Mouse (Mus musculus) MEL (cell line): ENCODE data around the gene Tspan18. TPM values are rescaled to one million over a fixed set of nuclear protein-coding genes. Genes with fewer than 3 reads are reported as not detected.

Experiments used
- DNase-seq: peaks from one replicate; pipeline ENCODE4 v3.0.0; 2011; ENCODE audit warnings: low read depth, low spot score
- H3K27ac ChIP-seq: 2 replicates; pipeline ENCODE4 v1.5.1; 2012; ENCODE audit warnings: low read depth, mild to moderate bottlenecking, control low read depth, low read length, moderate library complexity; ENCODE audit not compliant: control insufficient read depth
- H3K27me3 ChIP-seq, 2 experiments: fragments of 150-350 bp in 1 of 2; sonication (generic) in 1 of 2; 2 replicates each; pipeline ENCODE4 v1.6.1; 2012; ENCODE audit warnings: low read length in 2 of 2, mild to moderate bottlenecking in 2 of 2, improper control_type of control experiment in 1 of 2, moderate library complexity in 1 of 2; ENCODE audit not compliant: insufficient read depth in 2 of 2, control insufficient read depth in 1 of 2
- H3K36me3 ChIP-seq, 2 experiments: 2 replicates each; pipeline ENCODE4 v1.6.1; 2012 to 2014; ENCODE audit warnings: low read length in 2 of 2, improper control_type of control experiment in 1 of 2, inconsistent platforms in 1 of 2, mild to moderate bottlenecking in 1 of 2; ENCODE audit not compliant: insufficient read depth in 2 of 2, control insufficient read depth in 1 of 2
- H3K4me1 ChIP-seq, 2 experiments: fragments of 150-350 bp in 1 of 2; sonication (generic) in 1 of 2; 2 replicates each; pipeline ENCODE4 v1.6.1; 2012; ENCODE audit warnings: low read length in 2 of 2, improper control_type of control experiment in 1 of 2, mild to moderate bottlenecking in 1 of 2; ENCODE audit not compliant: insufficient read depth in 2 of 2, control insufficient read depth in 1 of 2
- H3K4me3 ChIP-seq, 2 experiments: fragments of 150-350 bp in 1 of 2; sonication (generic) in 1 of 2; 2 replicates each; pipeline ENCODE4 v1.5.1; 2012; ENCODE audit warnings: low read depth in 2 of 2, low read length in 2 of 2, mild to moderate bottlenecking in 2 of 2, moderate library complexity in 2 of 2, control low read depth in 1 of 2, improper control_type of control experiment in 1 of 2; ENCODE audit not compliant: control insufficient read depth in 1 of 2, insufficient read depth in 1 of 2
- H3K79me2 ChIP-seq: 2 replicates; pipeline ENCODE4 v1.6.1; 2012; ENCODE audit warnings: mild to moderate bottlenecking, low read length, moderate library complexity; ENCODE audit not compliant: control insufficient read depth, poor library complexity, insufficient read depth
- H3K9ac ChIP-seq: 2 replicates; pipeline ENCODE4 v1.6.1; 2012; ENCODE audit warnings: low read depth, mild to moderate bottlenecking, control low read depth, low read length, moderate library complexity; ENCODE audit not compliant: control insufficient read depth, poor library complexity, severe bottlenecking
- H3K9me3 ChIP-seq: fragments of 150-350 bp; sonication (generic); replicated peaks from 2 replicates; pipeline ENCODE4 v1.6.1; 2012; ENCODE audit warnings: mild to moderate bottlenecking, low read length, improper control_type of control experiment, moderate library complexity; ENCODE audit not compliant: insufficient read depth
- E2F4 ChIP-seq: IDR thresholded peaks from 2 replicates; pipeline ENCODE4 v1.6.1; 2011; ENCODE audit warnings: low read depth, low read length, improper control_type of control experiment, borderline replicate concordance
- ELF1 ChIP-seq: IDR thresholded peaks from 2 replicates; pipeline ENCODE4 v1.6.1; 2014; ENCODE audit warnings: low read depth, mild to moderate bottlenecking, inconsistent platforms, low read length, improper control_type of control experiment, moderate library complexity
- EP300 ChIP-seq, 2 experiments: IDR thresholded peaks; 2 replicates each; pipeline ENCODE4 v1.6.1; 2011; ENCODE audit warnings: improper control_type of control experiment in 2 of 2, low read length in 2 of 2, low read depth in 1 of 2, mild to moderate bottlenecking in 1 of 2
- GABPA ChIP-seq: IDR thresholded peaks from 2 replicates; pipeline ENCODE4 v1.6.1; 2012; ENCODE audit warnings: low read depth, mild to moderate bottlenecking, inconsistent platforms, low read length, improper control_type of control experiment, moderate library complexity
- GATA1 ChIP-seq: IDR thresholded peaks from 2 replicates; pipeline ENCODE4 v1.6.1; 2011; ENCODE audit warnings: low read depth, low read length, improper control_type of control experiment
- MAFK ChIP-seq: IDR thresholded peaks from 2 replicates; pipeline ENCODE4 v1.6.1; 2011; ENCODE audit warnings: low read depth, mild to moderate bottlenecking, low read length, improper control_type of control experiment, borderline replicate concordance
- MAZ ChIP-seq: IDR thresholded peaks from 2 replicates; pipeline ENCODE4 v1.6.1; 2012; ENCODE audit warnings: low read depth, mild to moderate bottlenecking, inconsistent platforms, low read length, improper control_type of control experiment
- MXI1 ChIP-seq: IDR thresholded peaks from 2 replicates; pipeline ENCODE4 v1.6.1; 2011; ENCODE audit warnings: mild to moderate bottlenecking, low read depth, low read length, improper control_type of control experiment
- POLR2A ChIP-seq, 2 experiments: IDR thresholded peaks; 2 replicates each; pipeline ENCODE4 v1.6.1; 2011 to 2012; ENCODE audit warnings: low read length in 2 of 2, mild to moderate bottlenecking in 2 of 2, control low read depth in 1 of 2, improper control_type of control experiment in 1 of 2, low read depth in 1 of 2, moderate library complexity in 1 of 2; ENCODE audit not compliant: control insufficient read depth in 1 of 2, insufficient read depth in 1 of 2, poor library complexity in 1 of 2
- POLR2AphosphoS2 ChIP-seq: IDR thresholded peaks from 2 replicates; pipeline ENCODE4 v1.6.1; 2011; ENCODE audit warnings: low read length, improper control_type of control experiment
- POLR2AphosphoS5 ChIP-seq: IDR thresholded peaks from 2 replicates; pipeline ENCODE4 v1.6.1; 2012; ENCODE audit warnings: low read depth, borderline replicate concordance, mild to moderate bottlenecking, inconsistent platforms, low read length, moderate library complexity, mixed read lengths
- RAD21 ChIP-seq: IDR thresholded peaks from 2 replicates; pipeline ENCODE4 v1.6.1; 2011; ENCODE audit warnings: mild to moderate bottlenecking, low read depth, low read length, improper control_type of control experiment
- RCOR1 ChIP-seq: IDR thresholded peaks from 2 replicates; pipeline ENCODE4 v1.6.1; 2012; ENCODE audit warnings: low read depth, mild to moderate bottlenecking, inconsistent platforms, low read length, improper control_type of control experiment
- TBP ChIP-seq: IDR thresholded peaks from 2 replicates; pipeline ENCODE4 v1.8.0; 2011; ENCODE audit warnings: low read depth, low read length, improper control_type of control experiment
- USF1 ChIP-seq: IDR thresholded peaks from 2 replicates; pipeline ENCODE4 v1.6.1; 2014; ENCODE audit warnings: low read depth, mild to moderate bottlenecking, inconsistent platforms, low read length, improper control_type of control experiment, moderate library complexity
- USF2 ChIP-seq, 2 experiments: IDR thresholded peaks; 2 replicates each; pipeline ENCODE4 v1.6.1; 2011 to 2012; ENCODE audit warnings: improper control_type of control experiment in 2 of 2, low read length in 2 of 2, borderline replicate concordance in 1 of 2, inconsistent platforms in 1 of 2, low read depth in 1 of 2, mild to moderate bottlenecking in 1 of 2; ENCODE audit not compliant: insufficient read depth in 1 of 2
- ZC3H11A ChIP-seq: IDR thresholded peaks from 2 replicates; pipeline ENCODE4 v1.6.1; 2012; ENCODE audit warnings: low read depth, mild to moderate bottlenecking, inconsistent platforms, low read length, improper control_type of control experiment
- ZKSCAN1 ChIP-seq: IDR thresholded peaks from 2 replicates; pipeline ENCODE4 v1.6.1; 2012; ENCODE audit warnings: low read depth, mild to moderate bottlenecking, inconsistent platforms, low read length, improper control_type of control experiment, moderate library complexity
- ZMIZ1 ChIP-seq: IDR thresholded peaks from 2 replicates; pipeline ENCODE4 v1.6.1; 2012; ENCODE audit warnings: low read depth, mild to moderate bottlenecking, inconsistent platforms, low read length, improper control_type of control experiment, moderate library complexity
- ZNF384 ChIP-seq: IDR thresholded peaks from 2 replicates; pipeline ENCODE4 v1.6.1; 2012; ENCODE audit warnings: low read depth, mild to moderate bottlenecking, inconsistent platforms, low read length, improper control_type of control experiment
- polyA plus RNA-seq, 2 experiments: library from polyadenylated mRNA; stranded (reverse) in 1 of 2; unstranded in 1 of 2; fragments of >175 nt in 1 of 2; fragments of >200 nt in 1 of 2; gene quantifications; 2 replicates each; pipeline versions ENCODE4 v1.2.1 to v1.2.4; 2012; ENCODE audit warnings: low replicate concordance in 2 of 2, low read depth in 1 of 2; ENCODE audit not compliant: insufficient read length in 2 of 2, insufficient read depth in 1 of 2, missing spikeins in 1 of 2
- total RNA-seq: library from RNA; depleted of rRNA; stranded (reverse); fragments of 300-350 nt; gene quantifications from 2 replicates; pipeline ENCODE4 v1.2.3, GENCODE M21; 2012

The Tspan18 gene
- total and polyA plus RNA-seq, 3 experiments: 2.2 to 4.4 TPM; not detected in 1

DNA sequence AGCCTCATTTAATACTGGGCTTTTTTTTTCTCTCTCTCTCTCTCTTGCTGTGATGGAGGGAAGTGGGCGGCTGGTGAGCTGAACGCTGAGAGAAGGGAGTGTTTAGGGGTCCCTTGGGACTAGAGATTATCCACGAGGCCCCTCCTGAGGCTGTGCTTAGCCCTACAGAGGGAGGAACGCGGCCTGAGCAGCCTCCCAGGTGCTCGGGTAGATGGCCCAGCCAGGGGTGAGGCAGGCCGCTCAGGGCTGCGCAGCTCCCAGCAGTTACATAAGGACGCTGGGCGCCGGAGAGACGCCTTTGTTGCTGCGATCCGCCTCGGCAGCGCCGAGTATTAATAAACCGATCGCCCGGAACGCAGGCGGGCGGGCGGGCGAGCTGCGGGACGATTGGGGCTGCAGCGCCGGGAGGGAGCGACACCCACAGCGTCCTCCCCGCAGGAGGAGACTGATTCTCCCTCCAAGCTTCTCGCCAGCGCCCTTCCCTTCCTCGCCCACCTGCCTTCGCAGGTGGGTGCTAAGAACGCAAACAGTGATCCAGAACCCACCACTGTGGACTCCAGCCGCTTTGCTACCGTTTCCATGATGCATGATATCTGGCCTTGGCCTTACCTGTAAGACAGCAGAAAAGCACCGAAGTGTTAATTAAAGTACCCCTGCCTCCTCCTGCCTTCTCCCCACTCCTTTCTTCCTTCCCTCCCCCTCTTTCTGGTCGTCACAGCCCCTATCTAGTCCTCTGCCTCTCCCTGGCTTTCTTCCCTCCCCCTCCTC, 154.0 kb downstream of the Tspan18 start:
- no peak for TF ChIP-seq USF1
- TF ChIP-seq ZNF384: no peak
- TF ChIP-seq GATA1: no peak
- Histone ChIP-seq H3K9me3 (no peaks in the 10 kb centered on the region), H3K36me3 (no peaks in the 10 kb centered on the region), H3K4me1 (0 out of 4 replicates have a peak, but pooled peaks cover 0 to 4% of the 10 kb centered on the region in 2 experiments), H3K9ac (no peak overlapping the region), H3K27ac (no peak overlapping the region), H3K79me2 (no peaks in the 10 kb centered on the region), H3K27me3 (no peaks in the 10 kb centered on the region; a peak in 2 of 4 replicates), H3K4me3 (no peak overlapping the region)
- no peak for DNase-seq

DNA sequence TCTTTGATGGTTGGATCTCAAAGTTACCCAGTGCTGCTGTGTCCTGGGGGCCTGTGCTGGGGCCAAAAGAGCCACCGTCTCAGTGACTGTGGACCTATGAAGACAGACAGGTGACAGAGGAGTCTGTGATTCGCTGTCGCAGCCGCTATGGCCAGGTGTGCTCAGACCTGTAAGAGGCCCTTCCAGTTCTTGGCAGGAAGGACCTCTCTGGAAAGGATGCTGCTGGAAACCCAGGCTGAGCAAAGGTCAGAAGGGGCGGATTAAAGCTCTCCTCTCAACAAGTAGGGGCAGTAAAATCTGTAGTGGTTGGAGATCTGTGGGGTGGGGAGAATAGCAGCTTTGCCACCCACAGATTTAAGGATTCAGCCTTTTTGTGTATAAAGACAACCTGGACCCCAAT, 154.7 kb downstream of the Tspan18 start:
- Histone ChIP-seq H3K79me2 (no peaks in the 10 kb centered on the region), H3K36me3 (no peaks in the 10 kb centered on the region), H3K27me3 (peaks cover 0 to 2% of the 10 kb centered on the region in 2 experiments; a peak in 3 of 4 replicates), H3K9me3 (no peaks in the 10 kb centered on the region), H3K9ac (no peak overlapping the region), H3K4me3 (no peak overlapping the region), H3K4me1 (0 out of 4 replicates have a peak, but pooled peaks cover 0 to 4% of the 10 kb centered on the region in 2 experiments), H3K27ac (no peak overlapping the region)
- DNase-seq: no peak
- no peak for TF ChIP-seq MXI1
- TF ChIP-seq POLR2A (IDR thresholded peaks at IDR 0.05; ENCODE audit: control insufficient read depth in 1 of 2, insufficient read depth in 1 of 2, low read depth in 1 of 2, low read length in 2 of 2, poor library complexity in 1 of 2): no peak

DNA sequence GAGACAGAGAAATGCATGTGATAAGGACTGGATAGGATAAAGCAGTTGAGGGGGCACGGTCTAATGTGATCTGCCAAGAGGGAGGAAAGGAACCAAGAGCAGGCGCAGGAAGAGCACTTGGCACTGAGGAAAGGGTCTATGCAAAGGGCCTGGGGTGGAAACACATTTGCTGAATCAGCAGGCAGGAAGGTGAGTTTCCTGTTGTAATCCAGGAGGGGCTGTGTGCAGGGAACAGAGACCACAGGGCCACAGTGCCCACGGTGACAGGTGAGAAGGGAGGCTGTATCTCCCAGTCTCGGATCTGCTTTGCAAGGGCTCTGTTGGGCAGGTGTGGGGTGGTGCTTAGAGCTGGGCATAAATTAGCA, 156.0 kb downstream of the Tspan18 start:
- DNase-seq: no peak
- H3K9ac ChIP-seq: no peak overlapping the region
- TF ChIP-seq POLR2AphosphoS5 (no peak), ZC3H11A (no peak), GABPA (no peak), ZMIZ1 (no peak), EP300 (IDR thresholded peaks at IDR 0.05; ENCODE audit: low read depth in 1 of 2, low read length in 2 of 2) (no peak), TBP (no peak), E2F4 (no peak), POLR2AphosphoS2 (no peak), USF2 (IDR thresholded peaks at IDR 0.05; ENCODE audit: borderline replicate concordance in 1 of 2, insufficient read depth in 1 of 2, low read depth in 1 of 2, low read length in 2 of 2) (no peak), MAZ (no peak), MAFK (no peak), RAD21 (no peak), ZKSCAN1 (no peak), RCOR1 (no peak), ELF1 (no peak)
- no peak overlapping the region for H3K27ac ChIP-seq
- H3K36me3 ChIP-seq: no peaks in the 10 kb centered on the region
- no peak overlapping the region for H3K4me3 ChIP-seq
- H3K27me3 ChIP-seq: peaks cover 2 to 5% of the 10 kb centered on the region in 2 experiments; a peak in 3 of 4 replicates
- H3K79me2 ChIP-seq: no peaks in the 10 kb centered on the region
- H3K4me1 ChIP-seq: 0 out of 4 replicates have a peak, but pooled peaks cover 0 to 4% of the 10 kb centered on the region in 2 experiments
- H3K9me3 ChIP-seq: no peaks in the 10 kb centered on the region
